Comparison of ENCODE assay signal across 13 mouse cellular contexts in the genomic region with DNA sequence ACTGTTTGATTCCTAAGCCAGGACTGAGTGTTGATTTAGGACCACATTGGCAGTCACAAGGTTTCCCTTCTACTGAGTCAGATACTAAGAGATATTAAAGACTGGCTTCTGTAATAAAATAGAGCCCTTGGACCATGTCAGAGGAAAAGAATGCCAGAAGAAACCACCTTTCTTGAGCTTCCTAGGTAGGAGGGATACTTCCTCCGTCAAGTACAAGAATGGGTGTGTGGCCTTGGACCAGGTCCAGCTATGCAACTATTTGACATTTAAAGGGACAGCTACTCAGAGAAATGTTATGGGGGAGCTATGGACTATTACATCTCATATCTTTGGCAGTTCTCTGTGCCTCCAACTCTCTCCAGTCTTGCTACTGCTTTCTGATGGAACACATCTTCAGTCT.
DNase-seq lines count a peak whose midpoint lies in the region; TF ChIP-seq lines count a peak whose summit lies in the region.
"Had no signal": no experiment of that assay in that cellular context is flagged by ENCODE, and none has a peak within 500 bp of the region (broad histone marks: within the 10 kb centered on the region; RNA-seq: fewer than 3 reads in every experiment).

No protein-coding gene starts in this region.

- 0 out of 2 replicates have a peak, but pooled peaks cover 1% of the 10 kb centered on the region for H3K4me1 ChIP-seq in heart, adult 2 months (ENCODE audit: control insufficient read depth, insufficient read depth, low read length)

- no peak for TF ChIP-seq EP300 in heart, adult 2 months (IDR thresholded peaks at IDR 0.05; ENCODE audit: insufficient read depth, low read depth, low read length)

- H3K79me2 ChIP-seq in heart, adult 2 months (replicated peaks; ENCODE audit: control insufficient read depth, insufficient read depth, low read length) = no peaks in the 10 kb centered on the region

- 9% methylated on average over 1 of the region's 1 CpGs for WGBS in heart, adult 2 months
- 2% methylated on average over 1 of the region's 1 CpGs for WGBS in large intestine, adult 2 months

- intact Hi-C loops in heart, postnatal 10 days (cut with DNase I) = no loop called here
- intact Hi-C loops in heart, adult 2 months (cut with DNase I) = no loop called here

- no peak for TF ChIP-seq POLR2A in heart, adult 2 months (IDR thresholded peaks at IDR 0.05; ENCODE audit: insufficient read depth, low read depth, low read length)

- no peak overlapping the region for H3K4me3 ChIP-seq in heart, adult 2 months
- H3K4me3 ChIP-seq: embryonic facial prominence, embryonic 13.5 days; limb, embryonic 12.5 days; stomach, embryonic 15.5 days had no signal

- H3K36me3 ChIP-seq in heart, adult 2 months (ENCODE audit: control insufficient read depth, insufficient read depth, low read length) = no peaks in the 10 kb centered on the region
- H3K36me3 ChIP-seq: limb, embryonic 12.5 days; stomach, embryonic 15.5 days had no signal

- H3K27ac ChIP-seq in heart, adult 2 months = no peak overlapping the region
- H3K27ac ChIP-seq: embryonic facial prominence, embryonic 13.5 days; limb, embryonic 12.5 days; stomach, embryonic 15.5 days had no signal

- no peaks in the 10 kb centered on the region for H3K27me3 ChIP-seq in heart, adult 2 months (ENCODE audit: control insufficient read depth, insufficient read depth, low read length)
- H3K27me3 ChIP-seq: embryonic facial prominence, embryonic 13.5 days; limb, embryonic 12.5 days; stomach, embryonic 15.5 days had no signal

- TF ChIP-seq CTCF in heart, adult 2 months (IDR thresholded peaks at IDR 0.05) = no peak

- DNase-seq in heart, postnatal 10 days = peak; percentile 23 to 33
- no peak for DNase-seq in heart, adult 2 months
- DNase-seq in retina, postnatal 1 day = peak; percentile 30
- DNase-seq in retina, embryonic 14.5 days (ENCODE audit: low spot score) = no peak
- peak; percentile 32 for DNase-seq in large intestine, adult 2 months (ENCODE audit: low read depth, low spot score)
- peak; percentile 30 to 40 for DNase-seq in lung, postnatal 4 days
- no peak for DNase-seq in urinary bladder, postnatal 10 days (ENCODE audit: low spot score)
- no peak for DNase-seq in adipocyte (ENCODE audit: low spot score)
- DNase-seq: gastrocnemius, postnatal 36 days; liver, postnatal 0 days had no signal

- no peak overlapping the region for H3K9ac ChIP-seq in heart, adult 2 months (ENCODE audit: low read depth, low read length)
- H3K9ac ChIP-seq: embryonic facial prominence, embryonic 13.5 days; limb, embryonic 12.5 days; liver, postnatal 0 days; stomach, embryonic 15.5 days had no signal

Comparison
In these comparisons a context has a peak if more than half of its experiments do, and no peak if none do; other contexts are left out.
1. DNase-seq: peak in heart, postnatal 10 days (2 of 2), retina, postnatal 1 day (single experiment), large intestine, adult 2 months (single experiment) and lung, postnatal 4 days (2 of 2); none in heart, adult 2 months (0 of 2), retina, embryonic 14.5 days (single experiment), urinary bladder, postnatal 10 days (single experiment) and adipocyte (single experiment).